ENCODE assay signal across 9 mouse cellular contexts in genomic region chr4:47092387-47093021, GRCm38 (mm10). TPM values are rescaled to one million over a fixed set of nuclear protein-coding genes. Genes with fewer than 3 reads are reported as not detected.
DNase-seq lines count a peak whose midpoint lies in the region; ATAC-seq and TF ChIP-seq lines count a peak whose summit lies in the region.
"Had no signal": no experiment of that assay in that cellular context is flagged by ENCODE, and none has a peak within 500 bp of the region (broad histone marks: within the 10 kb centered on the region; RNA-seq: fewer than 3 reads in every experiment).

No protein-coding gene starts in this region.

- DNase-seq in heart, adult 18-20 months, result no peak
- peak; percentile 48 for DNase-seq in Muller cell, postnatal 12 days (ENCODE audit: inconsistent ontology term)
- no peak for DNase-seq in forebrain, postnatal 0 days
- DNase-seq in layer of hippocampus, adult 11-12 months (ENCODE audit: low spot score), result no peak
- DNase-seq in left cerebral cortex, adult 18-20 months (ENCODE audit: low spot score in 2 of 2), result no peak

- H3K4me2 ChIP-seq in heart, embryonic 11.5 days, result peak overlapping the region; percentile 100
- peak overlapping the region; percentile 98 for H3K4me2 ChIP-seq in forebrain, postnatal 0 days (ENCODE audit: low read depth)
- H3K4me2 ChIP-seq in limb, embryonic 12.5 days, result peak overlapping the region; percentile 99

- no peak for TF ChIP-seq POLR2A in olfactory bulb, adult 2 months (IDR thresholded peaks at IDR 0.05; ENCODE audit: insufficient read depth, low read depth, low read length)

- H3K27me3 ChIP-seq in heart, embryonic 11.5 days (ENCODE audit: control insufficient read depth, insufficient read depth, low read length), result peaks cover 38% of the 10 kb centered on the region
- 0 out of 2 replicates have a peak, but pooled peaks cover 8% of the 10 kb centered on the region for H3K27me3 ChIP-seq in forebrain, postnatal 0 days (ENCODE audit: insufficient read depth, low read length)
- H3K27me3 ChIP-seq in limb, embryonic 12.5 days, result peaks cover 39% of the 10 kb centered on the region

- no peaks in the 10 kb centered on the region for H3K36me3 ChIP-seq in heart, embryonic 11.5 days (ENCODE audit: control insufficient read depth, insufficient read depth, low read length)
- H3K36me3 ChIP-seq in forebrain, postnatal 0 days (ENCODE audit: insufficient read depth), result no peaks in the 10 kb centered on the region
- no peaks in the 10 kb centered on the region for H3K36me3 ChIP-seq in limb, embryonic 12.5 days

- H3K9ac ChIP-seq in heart, embryonic 11.5 days (ENCODE audit: low read depth, low read length), result peak overlapping the region; percentile 63
- H3K9ac ChIP-seq in forebrain, postnatal 0 days, result peak overlapping the region; percentile 57
- peak overlapping the region; percentile 67 for H3K9ac ChIP-seq in limb, embryonic 12.5 days (replicated peaks)

- under 1% methylated on average over 21 of the region's 21 CpGs for WGBS in heart, embryonic 11.5 days (ENCODE audit: insufficient replicate concordance)
- 2% methylated on average over 21 of the region's 21 CpGs for WGBS in forebrain, postnatal 0 days
- WGBS in limb, embryonic 12.5 days, result under 1% methylated on average over 21 of the region's 21 CpGs
- 7% methylated on average over 21 of the region's 21 CpGs for WGBS in olfactory bulb, adult 2 months

- no peaks in the 10 kb centered on the region for H3K9me3 ChIP-seq in heart, embryonic 11.5 days (replicated peaks; ENCODE audit: control insufficient read depth, low read length)
- H3K9me3 ChIP-seq in forebrain, postnatal 0 days (ENCODE audit: low read length), result no peaks in the 10 kb centered on the region
- no peaks in the 10 kb centered on the region for H3K9me3 ChIP-seq in limb, embryonic 12.5 days

- H3K27ac ChIP-seq in heart, embryonic 11.5 days (ENCODE audit: low read depth, low read length), result no peak overlapping the region
- no peak overlapping the region for H3K27ac ChIP-seq in forebrain, postnatal 0 days (ENCODE audit: low read depth, low read length)
- H3K27ac ChIP-seq in limb, embryonic 12.5 days, result no peak overlapping the region
- no peak overlapping the region for H3K27ac ChIP-seq in olfactory bulb, adult 2 months (ENCODE audit: insufficient read depth, low read depth, low read length)

- TF ChIP-seq CTCF in forebrain, postnatal 0 days (IDR thresholded peaks at IDR 0.05; ENCODE audit: low read depth), result no peak
- no peak for TF ChIP-seq CTCF in olfactory bulb, adult 2 months (IDR thresholded peaks at IDR 0.05; ENCODE audit: insufficient read depth, low read depth, low read length)

- ATAC-seq in heart, embryonic 11.5 days (replicated peaks; ENCODE audit: insufficient number of reproducible peaks, low FRiP score, low TSS enrichment), result no peak
- ATAC-seq in forebrain, postnatal 0 days, result peak; percentile 42; the same call in 1 of the 2 replicates
- ATAC-seq in limb, embryonic 12.5 days (ENCODE audit: insufficient number of reproducible peaks, insufficient read depth, low FRiP score, low TSS enrichment, low read depth), result no peak; the same call in 1 of the 2 replicates

- peaks cover 4% of the 10 kb centered on the region; the same call in 1 of the 2 replicates for H3K4me1 ChIP-seq in heart, embryonic 11.5 days (ENCODE audit: control insufficient read depth, insufficient read depth, low read length)
- no peaks in the 10 kb centered on the region for H3K4me1 ChIP-seq in forebrain, postnatal 0 days (ENCODE audit: insufficient read depth)
- peaks cover 8% of the 10 kb centered on the region for H3K4me1 ChIP-seq in limb, embryonic 12.5 days (replicated peaks)
- peaks cover 4% of the 10 kb centered on the region for H3K4me1 ChIP-seq in olfactory bulb, adult 2 months (ENCODE audit: control insufficient read depth, insufficient read depth, low read length)

- peak overlapping the region; percentile 75 for H3K4me3 ChIP-seq in heart, embryonic 11.5 days (ENCODE audit: low read depth, low read length)
- H3K4me3 ChIP-seq in forebrain, postnatal 0 days (ENCODE audit: low read depth, low read length), result peak overlapping the region; percentile 59
- H3K4me3 ChIP-seq in limb, embryonic 12.5 days (replicated peaks), result peak overlapping the region; percentile 71
- peak overlapping the region; percentile 55 for H3K4me3 ChIP-seq in olfactory bulb, adult 2 months (ENCODE audit: insufficient read depth, low read depth, low read length)

RNA-seq across cellular contexts. Expression of gene Galnt12, which starts 0.8 kb away (rescaled TPM):
- 0.89 and 1.5 TPM in 2 replicates for polyA plus RNA-seq in heart, embryonic 11.5 days (2014; fragmentation: Nextera tagmentation; extraction: Ambion mirVana)
- under 1 TPM; 0.30 to 0.57 TPM for total RNA-seq in heart, adult 18-20 months (2021)
- 1.4 and 1.5 TPM in 2 replicates for total RNA-seq in forebrain, postnatal 0 days (2014; rRNA removed)
- polyA plus RNA-seq in forebrain, postnatal 0 days (2015; fragmentation: Nextera tagmentation; extraction: Ambion mirVana), result 0.84 and 1.2 TPM in 2 replicates
- polyA plus RNA-seq in limb, embryonic 12.5 days (2016; fragmentation: Nextera tagmentation; extraction: Ambion mirVana), result 3.7 and 4.1 TPM in 2 replicates
- polyA plus RNA-seq in olfactory bulb, adult 2 months (2012; ENCODE audit: insufficient read depth, insufficient read length, low replicate concordance, missing spikeins), result not detected in 2 replicates
- 1 to 10 TPM in 1 of 2 experiments, under 1 TPM in 1; 0.91 to 1.3 TPM for total RNA-seq in left cerebral cortex, adult 18-20 months (2021)

RNA-seq across cellular contexts. Expression of gene Anks6, which starts 35.3 kb away (rescaled TPM):
- 1.4 TPM in 2 replicates for polyA plus RNA-seq in heart, embryonic 11.5 days (2014; fragmentation: Nextera tagmentation; extraction: Ambion mirVana)
- 1 to 10 TPM; 2.3 to 3.0 TPM for total RNA-seq in heart, adult 18-20 months (2021)
- 9.0 and 11.0 TPM in 2 replicates for total RNA-seq in forebrain, postnatal 0 days (2014; rRNA removed)
- polyA plus RNA-seq in forebrain, postnatal 0 days (2015; fragmentation: Nextera tagmentation; extraction: Ambion mirVana), result 2.1 TPM in 2 replicates
- 6.6 and 8.9 TPM in 2 replicates for polyA plus RNA-seq in limb, embryonic 12.5 days (2016; fragmentation: Nextera tagmentation; extraction: Ambion mirVana)
- polyA plus RNA-seq in olfactory bulb, adult 2 months (2012; ENCODE audit: insufficient read depth, insufficient read length, low replicate concordance, missing spikeins), result not detected in 2 replicates
- total RNA-seq in left cerebral cortex, adult 18-20 months (2021), result 10 to 100 TPM; 18.5 to 19.6 TPM
- total RNA-seq: neutrophil, adult 5-6 weeks had no signal
